Mouse (Mus musculus) testis, adult 2 months (tissue): ENCODE results near the gene Morc1.

Source experiments
- CTCF ChIP-seq: fragments of 200-500 bp; IDR thresholded peaks from 2 replicates; pipeline ENCODE4 v1.5.1; 2012; ENCODE audit warnings: low read depth, mild to moderate bottlenecking, inconsistent platforms, low read length, moderate library complexity; ENCODE audit not compliant: control insufficient read depth, insufficient read depth, insufficient replicate concordance
- POLR2A ChIP-seq: fragments of 200-500 bp; IDR thresholded peaks from 2 replicates; pipeline ENCODE4 v1.6.1; 2012; ENCODE audit warnings: low read depth, mild to moderate bottlenecking, inconsistent platforms, low read length, moderate library complexity; ENCODE audit not compliant: control insufficient read depth

- TF ChIP-seq CTCF = no peak
- TF ChIP-seq POLR2A = no peak
Observed at GRCm38 (mm10) chr16:48409580-48409979, 21.5 kb upstream of the Morc1 start.
